Mouse (Mus musculus) megakaryocyte, embryonic 14.5 days (primary cell): ENCODE results near the gene Hdac1.

ENCODE experiments used
- FLI1 ChIP-seq: IDR thresholded peaks from 2 replicates; pipeline ENCODE4 v1.6.1; 2012; ENCODE audit warnings: low read length, inconsistent platforms, mixed read lengths
- GATA1 ChIP-seq: IDR thresholded peaks from 3 replicates; pipeline ENCODE4 v1.6.1; 2012; ENCODE audit warnings: mixed read lengths, low read length, inconsistent platforms, borderline replicate concordance

DNA sequence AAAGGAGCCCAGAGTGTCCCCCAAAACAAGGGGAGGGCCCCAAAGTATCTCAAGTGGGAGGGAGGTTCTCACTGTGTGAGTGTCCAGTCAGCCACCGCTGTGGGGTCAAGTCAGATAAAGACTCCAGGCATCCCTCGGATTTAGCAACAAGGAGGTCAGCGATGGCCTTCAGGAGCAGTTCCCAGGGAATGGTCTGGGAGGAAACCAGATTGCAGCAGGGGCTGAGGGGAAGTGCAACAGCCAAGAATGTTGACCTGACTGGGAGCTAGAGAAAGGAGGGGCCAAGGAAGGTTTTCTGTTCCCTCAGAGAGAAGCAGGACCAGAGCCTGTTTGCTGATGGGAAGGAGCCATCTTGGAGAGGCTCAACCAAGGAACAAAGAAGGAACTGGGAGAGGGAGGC, 43.6 kb downstream of the Hdac1 start:
- TF ChIP-seq GATA1, result no peak
- no peak for TF ChIP-seq FLI1
